Mouse (Mus musculus) liver, embryonic 14.5 days (tissue): ENCODE measurements around the gene Zcchc9.

Source experiments
- CTCF ChIP-seq: IDR thresholded peaks from 2 replicates; pipeline ENCODE4 v1.5.1; 2016; ENCODE audit warnings: antibody characterized with exemption, low read depth, control low read depth
- EP300 ChIP-seq: IDR thresholded peaks from 2 replicates; pipeline ENCODE4 v1.6.1; 2016; ENCODE audit warnings: antibody characterized with exemption, low read depth

- TF ChIP-seq CTCF (no peak), EP300 (no peak)
Observed at GRCm38 (mm10) chr13:91749981-91750380, 57.5 kb downstream of the Zcchc9 start.
